Mouse (Mus musculus): ENCODE measurements at regions not wholly inside any gene's neighbourhood (a gene's known extent, or its start where the extent isn't known, plus 50 kb on each side); places are given as distances from the start of the nearest gene placed in this dataset.
A peak's percentile ranks its signal among the peaks of the same experiment; 100 is the strongest.

DNA sequence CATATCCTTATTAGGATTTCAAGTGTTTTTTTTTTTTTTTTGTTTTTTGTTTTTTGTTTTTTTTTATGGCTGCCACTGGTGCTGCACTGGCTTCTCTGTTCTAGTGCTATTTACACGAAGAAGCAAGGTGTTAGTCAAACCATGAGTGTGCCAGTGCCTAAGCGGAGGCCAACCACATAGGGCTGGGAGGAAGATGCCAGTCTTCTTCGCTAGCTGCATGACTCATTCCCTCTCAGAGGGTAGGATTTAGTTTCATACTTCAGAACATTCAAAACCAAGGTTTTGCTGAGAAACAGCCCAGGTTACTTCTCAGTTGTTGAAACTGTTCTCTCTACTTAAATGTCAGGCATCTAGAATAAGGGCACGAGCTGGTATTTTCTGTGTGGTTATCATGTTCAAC lies 72.6 kb downstream of the Icos start:
- no peak for DNase-seq

DNA sequence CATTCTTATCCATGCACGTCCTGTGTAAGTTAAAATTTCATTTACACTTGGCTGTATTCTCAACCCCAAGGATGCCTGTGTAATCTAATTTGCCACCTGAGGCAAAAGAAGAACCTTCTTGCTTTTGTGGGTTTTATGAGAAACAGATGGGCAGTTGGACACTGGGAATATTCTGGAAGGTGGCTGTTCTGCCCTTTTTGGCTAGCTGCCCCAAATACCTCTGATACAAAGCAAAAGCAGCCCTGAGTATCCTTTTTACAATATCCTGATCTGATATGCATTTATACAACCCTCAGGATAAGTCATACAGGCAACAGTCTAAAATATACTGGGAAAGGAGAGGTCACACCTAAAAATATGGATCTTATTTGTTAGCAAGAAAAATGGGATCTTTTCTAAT lies 75.9 kb downstream of the Icos start:
- no peak for DNase-seq

GRCm38 (mm10) chr1:61054391-61054790 lies 76.7 kb downstream of the Icos start:
- DNase-seq: no peak

DNA sequence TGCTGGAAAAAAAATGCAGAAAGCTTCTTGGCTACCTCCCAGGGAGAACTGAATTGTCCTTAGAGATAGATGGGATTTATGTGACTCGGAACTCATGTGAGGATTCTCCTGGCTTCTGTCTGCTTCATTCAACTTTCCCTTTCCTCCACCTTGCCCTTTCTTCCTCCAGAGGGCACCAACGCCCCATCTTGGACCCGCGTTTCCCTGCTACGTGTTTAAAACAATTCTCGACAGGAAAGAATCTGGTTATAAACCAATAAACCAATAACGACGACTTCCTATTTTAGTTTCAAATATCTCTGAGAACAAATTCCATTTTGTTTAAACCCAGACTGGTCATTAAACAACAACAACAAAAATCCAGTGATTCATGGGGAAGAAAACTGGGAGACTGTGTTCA lies 77.4 kb downstream of the Icos start:
- peak; percentile 84 for DNase-seq

DNA sequence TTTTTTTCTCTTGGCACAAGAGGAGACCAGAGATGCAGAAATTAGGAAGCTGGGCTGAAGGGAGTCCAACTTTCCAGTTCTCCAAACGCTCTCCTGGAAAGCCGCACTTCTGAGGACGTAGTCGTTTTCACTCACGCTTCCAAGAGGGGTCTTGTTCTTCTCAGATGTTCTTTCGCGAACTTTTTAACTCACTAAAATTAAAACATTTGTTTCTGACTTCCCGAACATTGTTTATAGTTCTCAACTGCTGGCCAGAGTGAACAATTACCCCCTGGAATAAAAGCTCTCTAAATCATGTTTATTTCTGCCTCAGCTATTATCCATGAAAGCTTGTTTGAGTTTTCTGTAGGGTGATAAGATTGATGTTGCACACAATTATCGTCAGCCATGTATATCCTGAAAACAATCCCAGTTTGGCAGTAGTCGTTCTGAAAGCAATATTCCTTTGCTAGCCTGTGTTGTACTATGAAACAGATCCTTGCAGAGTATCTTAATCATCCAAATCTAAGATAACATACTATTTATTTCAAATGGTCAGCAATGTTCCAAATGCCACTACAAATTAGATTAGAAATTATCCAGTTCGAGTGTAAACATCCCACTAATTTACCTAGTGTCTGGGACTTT lies 82.3 kb downstream of the Icos start:
- DNase-seq: peak in 1 of 2 experiments; percentile 7

GRCm38 (mm10) chr1:61061892-61062460 lies 84.2 kb downstream of the Icos start:
- DNase-seq: no peak

DNA sequence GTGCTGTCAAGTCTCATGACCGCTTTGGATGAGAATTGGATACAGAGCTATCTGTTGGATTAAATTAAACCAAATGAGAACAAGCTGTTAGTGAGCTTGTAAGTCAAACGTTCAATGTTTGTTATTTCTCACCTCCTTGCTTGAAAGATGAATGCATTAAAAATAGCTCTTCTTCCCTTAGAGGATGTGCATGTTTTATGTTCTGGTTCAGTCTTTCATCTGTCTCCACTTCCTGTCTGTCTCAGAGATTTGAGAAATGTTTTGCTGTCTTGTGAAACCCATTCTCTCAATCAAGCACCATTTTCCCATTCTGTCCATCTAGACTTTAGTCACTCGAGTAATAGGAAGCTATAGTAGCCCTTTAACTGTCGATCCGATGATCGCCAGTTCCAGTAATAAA lies 90.4 kb downstream of the Icos start:
- DNase-seq: no peak

DNA sequence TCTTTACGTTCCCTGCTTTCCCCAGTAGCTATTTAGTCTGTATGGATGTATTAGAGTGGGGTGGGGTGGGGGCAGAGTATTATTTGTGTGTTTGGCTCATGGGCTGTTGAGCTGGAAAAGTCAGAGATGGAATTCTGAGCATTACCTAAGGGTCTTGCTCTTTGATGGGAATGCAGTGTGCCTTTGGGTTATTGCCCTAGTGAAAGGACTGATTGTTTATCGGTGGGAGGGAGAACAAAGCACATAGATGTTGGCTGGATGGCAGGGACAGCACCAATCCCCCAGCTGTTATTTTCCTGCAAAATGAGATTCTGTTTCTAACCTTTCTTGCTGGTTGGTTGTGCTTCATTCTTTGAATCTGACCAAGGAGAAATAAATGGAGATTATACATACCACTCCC lies 96.4 kb downstream of the Icos start:
- DNase-seq: no peak

GRCm38 (mm10) chr1:61075335-61075734 lies 97.6 kb downstream of the Icos start:
- peak in 1 of 2 experiments; percentile 11 for DNase-seq

- no peak for DNase-seq
Measured at GRCm38 (mm10) chr1:61084732-61085131, 107.0 kb downstream of the Icos start.

DNA sequence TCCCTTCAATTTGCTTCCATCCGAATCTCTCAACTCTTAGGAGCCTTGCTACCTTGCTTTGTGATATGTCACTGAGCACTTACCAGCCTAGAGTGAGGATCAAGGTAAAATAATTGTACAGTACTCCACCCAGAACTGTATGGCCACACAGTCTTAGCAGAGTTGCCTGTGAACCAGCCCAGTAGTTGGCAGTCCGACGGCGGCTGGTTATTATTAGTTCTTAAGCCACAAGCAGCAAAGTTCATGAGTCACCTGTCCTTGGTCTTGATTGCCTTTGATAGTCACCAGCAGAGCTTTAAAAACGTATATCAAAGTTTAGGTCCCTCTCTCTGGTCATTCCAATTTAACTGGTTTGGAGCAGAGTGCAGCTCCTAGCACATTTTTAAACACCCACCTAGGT lies 109.1 kb downstream of the Icos start:
- DNase-seq: no peak

GRCm38 (mm10) chr1:61090801-61091200 lies 113.1 kb downstream of the Icos start:
- DNase-seq: no peak

DNA sequence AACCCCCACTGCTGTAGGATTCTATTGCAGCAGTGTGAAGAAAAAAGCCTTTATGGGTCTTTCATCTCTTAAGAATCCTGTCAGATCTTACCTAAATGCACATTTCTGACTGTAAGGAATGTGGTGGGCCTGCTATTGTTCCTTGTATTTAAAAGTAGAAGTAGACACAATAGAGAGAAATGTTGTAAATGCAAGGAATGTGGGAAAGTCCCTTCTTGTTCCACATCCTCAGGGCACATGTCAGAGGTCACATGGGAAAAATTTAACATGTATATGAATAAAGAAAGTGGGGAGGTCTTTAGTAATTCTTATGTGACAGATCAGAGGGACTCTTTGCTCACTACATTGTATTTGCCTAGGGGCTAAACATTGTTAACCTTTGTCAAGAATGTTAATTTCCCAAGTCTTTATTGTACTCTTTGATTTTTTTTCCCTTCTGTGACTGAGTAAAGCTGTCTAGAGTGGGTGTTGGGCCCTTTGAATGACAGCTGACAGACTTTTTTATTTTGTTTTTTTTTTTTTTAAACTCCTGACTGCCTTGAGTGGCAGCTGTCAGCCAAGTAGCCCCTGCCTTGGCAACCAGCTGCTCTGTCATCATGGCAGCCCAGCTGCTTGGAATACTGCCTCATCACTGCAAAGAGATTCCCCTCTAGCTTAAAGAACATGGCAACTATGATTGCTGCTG lies 117.9 kb downstream of the Icos start:
- no peak for DNase-seq

DNA sequence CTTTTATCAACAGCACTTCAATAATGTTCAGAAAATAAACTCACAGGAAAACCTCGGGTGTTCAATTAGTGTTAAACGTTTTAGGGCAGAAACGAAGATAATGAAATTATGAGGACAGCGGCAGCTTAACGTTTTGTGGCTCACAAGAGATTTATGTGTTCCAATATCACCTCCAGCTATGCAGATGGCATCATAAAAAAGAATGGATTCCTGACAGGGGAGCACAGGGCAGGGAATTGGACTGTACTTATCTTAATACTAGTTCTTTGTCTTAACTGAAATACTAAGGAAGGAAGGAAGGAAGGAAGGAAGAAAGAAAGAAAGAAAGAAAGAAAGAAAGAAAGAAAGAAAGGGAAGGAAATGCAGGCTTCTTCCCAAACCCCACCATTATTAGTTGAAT lies 121.6 kb downstream of the Icos start:
- no peak for DNase-seq

- peak; percentile 41 to 46 for DNase-seq
Measured at GRCm38 (mm10) chr1:61101679-61102078, 124.0 kb downstream of the Icos start.

GRCm38 (mm10) chr1:61102346-61102745 lies 124.6 kb downstream of the Icos start:
- DNase-seq: no peak

GRCm38 (mm10) chr1:61103581-61103980 lies 125.9 kb downstream of the Icos start:
- DNase-seq: peak; percentile 10 to 19

DNA sequence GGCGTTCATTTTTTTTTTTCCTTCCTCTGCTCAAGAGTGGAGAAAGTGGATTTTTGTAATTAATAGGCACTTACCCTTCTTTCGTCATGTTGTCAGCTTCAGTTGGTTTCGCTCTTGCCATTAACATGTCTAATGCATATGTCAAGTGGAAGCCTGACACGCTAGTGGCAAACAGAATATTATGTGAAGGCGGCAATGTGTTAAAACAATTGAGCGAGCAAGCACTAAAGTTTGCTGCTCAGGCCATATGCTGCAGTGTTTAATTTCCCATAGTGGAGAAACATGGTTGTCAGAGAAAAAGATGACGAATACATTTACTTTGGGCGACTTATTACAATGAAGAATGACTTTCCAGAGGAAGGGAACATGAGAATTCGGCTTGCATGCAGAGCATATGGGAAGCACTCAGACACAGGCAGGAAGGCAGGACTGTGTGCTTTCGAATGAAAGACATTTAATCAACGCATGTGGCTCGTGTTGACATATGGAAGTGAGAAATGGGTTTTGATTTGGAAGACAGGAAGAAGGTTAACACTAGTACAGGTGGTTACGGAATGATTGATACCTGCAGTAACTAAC lies 134.1 kb downstream of the Icos start:
- DNase-seq: no peak

GRCm38 (mm10) chr1:61117535-61117934 lies 139.8 kb downstream of the Icos start:
- DNase-seq: no peak

GRCm38 (mm10) chr1:61118071-61118470 lies 140.3 kb downstream of the Icos start:
- no peak for DNase-seq

DNA sequence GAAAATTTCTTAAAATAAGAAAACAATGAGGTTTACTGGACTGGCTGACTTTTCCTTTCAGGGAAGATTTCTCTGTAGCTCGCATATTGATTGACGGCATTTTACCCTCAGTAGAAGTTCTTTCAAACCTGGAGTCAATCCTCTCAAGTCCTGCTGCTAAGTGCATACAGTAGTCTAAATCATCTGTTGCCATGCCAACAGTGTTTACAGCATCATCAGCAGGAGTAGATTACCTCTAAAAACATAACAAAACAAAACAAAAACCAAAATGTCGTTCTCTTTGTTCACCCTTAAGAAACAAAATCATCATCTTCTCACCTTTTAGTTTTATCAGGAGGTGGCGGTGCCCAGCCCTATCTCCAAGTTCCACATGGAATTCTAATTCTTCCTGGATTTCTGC lies 143.8 kb downstream of the Icos start:
- DNase-seq: no peak

DNA sequence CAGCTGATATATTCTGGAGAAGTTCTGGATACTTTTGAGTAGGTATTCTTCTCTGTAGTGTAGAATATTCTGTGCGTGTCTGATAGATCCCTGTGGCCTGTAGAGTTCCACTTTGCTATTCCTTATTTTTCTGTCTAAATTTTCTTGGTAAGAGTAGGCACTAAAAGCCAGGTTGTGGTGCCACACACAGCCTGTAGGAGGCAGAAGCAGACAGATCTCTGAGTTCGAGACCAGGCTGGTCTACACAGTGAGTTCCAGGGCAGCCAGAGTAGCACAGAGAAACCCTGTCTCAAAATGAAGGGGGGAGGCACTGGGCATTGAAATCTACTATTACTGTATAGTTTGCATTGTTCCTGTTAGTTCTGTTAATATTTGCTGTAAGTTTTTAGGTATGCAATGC lies 147.4 kb downstream of the Icos start:
- DNase-seq: no peak

DNA sequence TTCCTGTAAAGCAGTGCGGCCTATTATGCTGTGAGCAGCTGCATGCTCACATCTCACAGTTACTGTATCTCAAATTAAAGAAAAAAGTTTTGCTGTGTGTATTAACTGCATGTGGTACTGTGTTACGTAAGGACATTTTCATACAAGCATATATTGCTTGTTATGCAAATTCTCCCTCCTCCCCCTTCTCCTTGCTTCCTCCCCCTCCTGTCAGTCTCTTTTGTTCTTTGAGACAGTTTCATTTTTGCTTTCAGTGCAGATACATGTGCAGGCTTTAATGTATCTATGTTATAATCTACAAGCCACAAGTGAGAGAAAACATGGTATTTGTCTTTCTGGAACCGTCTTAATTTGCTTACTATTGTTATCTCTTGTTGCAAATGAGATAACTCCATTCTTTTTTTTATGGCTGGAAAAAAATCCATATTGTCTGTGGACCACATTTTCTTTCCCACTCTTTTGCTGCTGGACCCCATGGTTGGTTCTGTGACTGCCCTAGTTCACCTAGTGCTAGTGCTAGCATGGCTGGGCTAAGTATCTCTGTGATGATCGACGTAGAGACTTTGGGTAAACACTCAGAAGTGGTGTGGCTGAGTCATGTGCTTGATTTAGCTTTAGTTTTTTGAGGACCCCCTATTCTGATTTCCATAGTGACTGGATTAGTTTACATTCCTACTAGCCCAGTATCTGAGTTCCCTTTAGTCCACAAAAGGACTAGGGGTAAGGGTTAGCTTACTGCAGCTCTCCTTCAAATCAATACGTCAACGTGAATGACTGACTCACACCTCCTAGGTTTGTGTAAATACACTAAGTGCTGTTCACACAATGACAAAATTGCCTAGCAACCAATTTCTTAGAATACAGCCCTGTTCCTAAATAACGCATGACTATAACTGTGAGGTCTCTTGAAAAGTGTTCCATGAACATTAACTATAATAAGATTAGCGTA lies 158.1 kb downstream of the Icos start:
- no peak for DNase-seq
